Mouse (Mus musculus) ES-Bruce4 (cell line): ENCODE measurements around the gene Atp2b2. TPM values are rescaled to one million over a fixed set of nuclear protein-coding genes. Genes with fewer than 3 reads are reported as not detected.

Experiments
- H3K27ac ChIP-seq: 2 replicates; pipeline ENCODE4 v1.5.1; 2012; ENCODE audit warnings: low read length, inconsistent platforms; ENCODE audit not compliant: insufficient read depth
- H3K27me3 ChIP-seq: 2 replicates; pipeline ENCODE4 v1.6.1; 2012; ENCODE audit warnings: mild to moderate bottlenecking, low read length, inconsistent platforms; ENCODE audit not compliant: control insufficient read depth, poor library complexity, insufficient read depth, severe bottlenecking
- H3K36me3 ChIP-seq: 2 replicates; pipeline ENCODE4 v1.6.1; 2012; ENCODE audit warnings: inconsistent platforms, mild to moderate bottlenecking, low read length, moderate library complexity; ENCODE audit not compliant: control insufficient read depth, poor library complexity, insufficient read depth, severe bottlenecking
- H3K4me1 ChIP-seq: one replicate; pipeline ENCODE4 v1.8.1; 2011; ENCODE audit warnings: low read length; ENCODE audit not compliant: control insufficient read depth, insufficient read depth
- H3K4me3 ChIP-seq: 2 replicates; pipeline ENCODE4 v1.5.1; 2011; ENCODE audit warnings: low read depth, mild to moderate bottlenecking, low read length
- H3K9ac ChIP-seq: 2 replicates; pipeline ENCODE4 v1.6.1; 2012; ENCODE audit warnings: low read depth, mild to moderate bottlenecking, inconsistent platforms; ENCODE audit not compliant: poor library complexity, severe bottlenecking
- H3K9me3 ChIP-seq: replicated peaks from 2 replicates; pipeline ENCODE4 v1.6.1; 2012; ENCODE audit warnings: mild to moderate bottlenecking, low read length, inconsistent platforms; ENCODE audit not compliant: control insufficient read depth, poor library complexity, insufficient read depth, severe bottlenecking
- CTCF ChIP-seq: IDR thresholded peaks from one replicate; pipeline ENCODE4 v1.8.1; 2011; ENCODE audit warnings: low read depth, low read length
- EP300 ChIP-seq: IDR thresholded peaks from 2 replicates; pipeline ENCODE4 v1.6.1; 2011; ENCODE audit warnings: low read depth, low read length; ENCODE audit not compliant: insufficient read depth
- POLR2A ChIP-seq: IDR thresholded peaks from one replicate; pipeline ENCODE4 v1.8.1; 2011; ENCODE audit warnings: low read length; ENCODE audit not compliant: insufficient read depth
- polyA plus RNA-seq: library from polyadenylated mRNA; stranded (reverse); fragments of >200 nt; gene quantifications from 2 replicates; pipeline ENCODE4 v1.2.4, GENCODE M21; 2011; ENCODE audit warnings: low read depth; ENCODE audit not compliant: missing spikeins, insufficient read depth, insufficient read length

Atp2b2 gene
- polyA plus RNA-seq, 1 experiment = 0.42 TPM

GRCm38 (mm10) chr6:113861375-113861770 lies 181.0 kb downstream of the Atp2b2 start:
- TF ChIP-seq CTCF (no peak), EP300 (no peak), POLR2A (no peak)
- no peak overlapping the region for H3K27ac ChIP-seq

DNA sequence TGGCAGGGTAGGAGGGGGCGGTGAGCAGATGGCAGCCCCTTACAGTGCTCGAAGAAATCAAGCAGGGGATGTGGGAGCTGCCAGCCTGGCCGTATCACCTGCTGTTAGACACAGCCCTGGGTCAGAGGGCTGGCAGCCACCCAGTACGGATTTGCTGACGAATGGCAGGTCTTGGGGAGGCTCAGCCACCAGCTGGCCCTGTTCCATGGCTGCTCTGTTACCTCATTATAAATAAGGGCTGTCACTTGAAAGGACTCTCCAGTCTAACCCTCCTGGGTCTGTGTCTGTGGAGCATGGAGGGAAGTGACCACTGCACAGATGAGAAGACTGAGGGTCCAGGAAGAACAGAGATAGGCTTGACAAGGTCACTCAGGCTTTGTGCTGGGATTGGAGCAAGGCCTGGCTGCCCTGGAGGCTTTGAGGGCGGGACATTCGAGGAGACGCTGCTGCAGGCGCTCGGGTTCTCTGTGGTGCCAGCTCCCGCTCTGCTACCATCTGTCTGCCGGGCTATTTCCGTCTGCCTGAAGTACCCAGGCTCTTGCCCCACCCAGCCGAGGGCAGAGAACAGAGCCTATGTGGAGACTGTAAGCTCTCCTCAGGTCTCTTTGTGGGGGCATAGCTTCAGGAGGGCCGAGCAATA lies 181.6 kb downstream of the Atp2b2 start:
- Histone ChIP-seq H3K27ac (no peak overlapping the region), H3K27me3 (no peaks in the 10 kb centered on the region), H3K4me1 (no peaks in the 10 kb centered on the region), H3K4me3 (no peak overlapping the region), H3K9me3 (no peaks in the 10 kb centered on the region), H3K36me3 (no peaks in the 10 kb centered on the region), H3K9ac (no peak overlapping the region)
- TF ChIP-seq EP300 = no peak
- no peak for TF ChIP-seq POLR2A
- no peak for TF ChIP-seq CTCF

More at GRCm38 (mm10) chr6:113861375-113861770, 181.0 kb downstream of the Atp2b2 start:
- Histone ChIP-seq H3K36me3 (no peaks in the 10 kb centered on the region), H3K9ac (no peak overlapping the region), H3K4me1 (no peaks in the 10 kb centered on the region), H3K9me3 (no peaks in the 10 kb centered on the region), H3K4me3 (no peak overlapping the region), H3K27me3 (no peaks in the 10 kb centered on the region)

DNA sequence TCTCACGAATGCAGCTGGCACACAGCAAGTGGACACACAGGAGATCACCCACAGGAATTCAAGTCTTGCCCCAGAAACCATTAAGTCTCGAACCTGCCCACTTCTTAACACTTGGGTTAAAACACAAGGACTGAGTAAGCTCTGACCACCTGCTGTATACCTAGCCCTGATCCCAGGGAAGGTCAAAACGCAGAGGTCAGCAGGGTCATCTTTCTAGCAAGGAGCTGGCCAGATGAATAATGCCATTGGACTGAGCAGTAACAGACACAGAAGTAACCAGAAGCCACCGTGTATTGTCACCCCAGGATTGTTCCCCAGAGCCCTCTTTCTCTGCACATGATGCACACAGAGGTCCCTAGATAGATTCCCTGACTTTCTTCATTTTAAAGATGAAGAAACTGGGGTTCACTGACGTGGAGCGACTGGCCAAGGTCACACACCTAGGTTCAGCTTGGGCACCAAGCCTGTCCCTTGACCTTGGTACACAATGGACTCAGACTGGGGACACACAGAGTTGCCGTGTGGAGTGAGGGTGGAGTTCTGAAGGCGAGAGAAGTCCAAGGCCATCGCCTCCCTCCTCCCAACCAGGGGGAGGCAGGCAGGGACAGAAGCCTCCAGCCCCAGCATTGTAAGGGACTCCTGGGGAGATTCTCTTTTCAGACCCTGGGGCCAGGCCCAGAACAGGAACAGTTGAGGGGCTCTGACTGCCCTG lies 182.2 kb downstream of the Atp2b2 start:
- TF ChIP-seq POLR2A (no peak), EP300 (no peak), CTCF (no peak)
- no peak overlapping the region for H3K9ac ChIP-seq
- no peaks in the 10 kb centered on the region for H3K4me1 ChIP-seq
- H3K27me3 ChIP-seq = no peaks in the 10 kb centered on the region
- H3K27ac ChIP-seq = no peak overlapping the region
- no peaks in the 10 kb centered on the region for H3K9me3 ChIP-seq
- no peaks in the 10 kb centered on the region for H3K36me3 ChIP-seq
- H3K4me3 ChIP-seq = no peak overlapping the region

- TF ChIP-seq EP300 (no peak), POLR2A (no peak), CTCF (no peak)
- no peaks in the 10 kb centered on the region for H3K4me1 ChIP-seq
- no peaks in the 10 kb centered on the region for H3K27me3 ChIP-seq
- no peak overlapping the region for H3K4me3 ChIP-seq
- no peak overlapping the region for H3K9ac ChIP-seq
- H3K9me3 ChIP-seq = no peaks in the 10 kb centered on the region
- no peaks in the 10 kb centered on the region for H3K36me3 ChIP-seq
- H3K27ac ChIP-seq = no peak overlapping the region
Measured at GRCm38 (mm10) chr6:113858317-113858716, 184.1 kb downstream of the Atp2b2 start.

DNA sequence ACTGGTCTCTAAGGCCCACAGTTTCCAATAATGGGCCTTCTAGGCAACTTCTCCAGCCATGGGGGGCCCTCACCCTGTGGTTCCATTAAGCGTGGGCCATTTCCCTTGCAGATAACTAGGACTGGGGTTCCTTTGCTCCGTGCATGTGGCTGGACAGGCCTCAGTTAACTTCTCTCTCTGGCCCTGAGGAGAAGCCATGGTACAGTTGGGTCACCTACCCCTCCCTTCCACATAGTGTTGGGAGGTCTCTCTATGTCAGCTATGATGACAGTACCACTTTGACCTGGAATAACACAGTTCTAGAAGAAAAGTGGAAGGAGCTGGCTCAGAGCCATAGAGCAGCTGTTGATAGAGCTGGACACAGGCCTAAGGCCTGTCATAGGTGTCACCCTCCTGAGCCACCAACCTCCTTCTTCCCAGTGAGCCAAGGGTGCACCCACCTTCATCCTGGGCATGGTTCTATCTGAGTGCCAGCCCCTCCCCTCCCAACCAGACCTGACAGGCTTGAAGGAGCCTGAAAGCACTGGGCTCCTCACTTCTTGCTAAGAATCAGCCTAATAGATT lies 185.0 kb downstream of the Atp2b2 start:
- H3K9ac ChIP-seq = no peak overlapping the region
- TF ChIP-seq CTCF (no peak), EP300 (no peak), POLR2A (no peak)
- no peaks in the 10 kb centered on the region for H3K4me1 ChIP-seq
- no peak overlapping the region for H3K27ac ChIP-seq
- H3K4me3 ChIP-seq = no peak overlapping the region
- no peaks in the 10 kb centered on the region for H3K27me3 ChIP-seq
- H3K9me3 ChIP-seq = no peaks in the 10 kb centered on the region
- no peaks in the 10 kb centered on the region for H3K36me3 ChIP-seq

- no peaks in the 10 kb centered on the region for H3K36me3 ChIP-seq
- no peak for TF ChIP-seq CTCF
- no peak for TF ChIP-seq POLR2A
- TF ChIP-seq EP300 = no peak
- H3K27me3 ChIP-seq = no peaks in the 10 kb centered on the region
- H3K4me3 ChIP-seq = no peak overlapping the region
- H3K9ac ChIP-seq = no peak overlapping the region
- H3K27ac ChIP-seq = no peak overlapping the region
- H3K4me1 ChIP-seq = no peaks in the 10 kb centered on the region
- H3K9me3 ChIP-seq = no peaks in the 10 kb centered on the region
Measured at GRCm38 (mm10) chr6:113856790-113857189, 185.6 kb downstream of the Atp2b2 start.
